Mouse (Mus musculus) MEL (cell line): ENCODE data around the gene Yap1. TPM values are rescaled to one million over a fixed set of nuclear protein-coding genes. Genes with fewer than 3 reads are reported as not detected.
"Not testable (repeated sequence)": the region's sequence is repeated elsewhere in the genome, so short reads cannot be mapped to it uniquely, and the experiment has no call there.

ENCODE experiments used
- DNase-seq: peaks from one replicate; pipeline ENCODE4 v3.0.0; 2011; ENCODE audit warnings: low read depth, low spot score
- H3K27ac ChIP-seq: 2 replicates; pipeline ENCODE4 v1.5.1; 2012; ENCODE audit warnings: low read depth, mild to moderate bottlenecking, control low read depth, low read length, moderate library complexity; ENCODE audit not compliant: control insufficient read depth
- H3K27me3 ChIP-seq, 2 experiments: fragments of 150-350 bp in 1 of 2; sonication (generic) in 1 of 2; 2 replicates each; pipeline ENCODE4 v1.6.1; 2012; ENCODE audit warnings: low read length in 2 of 2, mild to moderate bottlenecking in 2 of 2, improper control_type of control experiment in 1 of 2, moderate library complexity in 1 of 2; ENCODE audit not compliant: insufficient read depth in 2 of 2, control insufficient read depth in 1 of 2
- H3K36me3 ChIP-seq, 2 experiments: 2 replicates each; pipeline ENCODE4 v1.6.1; 2012 to 2014; ENCODE audit warnings: low read length in 2 of 2, improper control_type of control experiment in 1 of 2, inconsistent platforms in 1 of 2, mild to moderate bottlenecking in 1 of 2; ENCODE audit not compliant: insufficient read depth in 2 of 2, control insufficient read depth in 1 of 2
- H3K4me1 ChIP-seq, 2 experiments: fragments of 150-350 bp in 1 of 2; sonication (generic) in 1 of 2; 2 replicates each; pipeline ENCODE4 v1.6.1; 2012; ENCODE audit warnings: low read length in 2 of 2, improper control_type of control experiment in 1 of 2, mild to moderate bottlenecking in 1 of 2; ENCODE audit not compliant: insufficient read depth in 2 of 2, control insufficient read depth in 1 of 2
- H3K4me3 ChIP-seq, 2 experiments: fragments of 150-350 bp in 1 of 2; sonication (generic) in 1 of 2; 2 replicates each; pipeline ENCODE4 v1.5.1; 2012; ENCODE audit warnings: low read depth in 2 of 2, low read length in 2 of 2, mild to moderate bottlenecking in 2 of 2, moderate library complexity in 2 of 2, control low read depth in 1 of 2, improper control_type of control experiment in 1 of 2; ENCODE audit not compliant: control insufficient read depth in 1 of 2, insufficient read depth in 1 of 2
- H3K79me2 ChIP-seq: 2 replicates; pipeline ENCODE4 v1.6.1; 2012; ENCODE audit warnings: mild to moderate bottlenecking, low read length, moderate library complexity; ENCODE audit not compliant: control insufficient read depth, poor library complexity, insufficient read depth
- H3K9ac ChIP-seq: 2 replicates; pipeline ENCODE4 v1.6.1; 2012; ENCODE audit warnings: low read depth, mild to moderate bottlenecking, control low read depth, low read length, moderate library complexity; ENCODE audit not compliant: control insufficient read depth, poor library complexity, severe bottlenecking
- H3K9me3 ChIP-seq: fragments of 150-350 bp; sonication (generic); replicated peaks from 2 replicates; pipeline ENCODE4 v1.6.1; 2012; ENCODE audit warnings: mild to moderate bottlenecking, low read length, improper control_type of control experiment, moderate library complexity; ENCODE audit not compliant: insufficient read depth
- BHLHE40 ChIP-seq: IDR thresholded peaks from 2 replicates; pipeline ENCODE4 v1.6.1; 2012; ENCODE audit warnings: low read depth, mild to moderate bottlenecking, inconsistent platforms, low read length, improper control_type of control experiment, borderline replicate concordance
- CHD1 ChIP-seq: IDR thresholded peaks from 2 replicates; pipeline ENCODE4 v1.6.1; 2012; ENCODE audit warnings: low read depth, mild to moderate bottlenecking, inconsistent platforms, low read length, improper control_type of control experiment
- CHD2 ChIP-seq: IDR thresholded peaks from 2 replicates; pipeline ENCODE4 v1.6.1; 2011; ENCODE audit warnings: low read length, improper control_type of control experiment
- CTCF ChIP-seq, 3 experiments: IDR thresholded peaks in 2 of 3; conservative IDR thresholded peaks in 1 of 3; 2 replicates each; pipeline ENCODE4 v1.5.1; 2011 to 2012; ENCODE audit warnings: low read length in 3 of 3, low read depth in 2 of 3, mild to moderate bottlenecking in 2 of 3, improper control_type of control experiment in 1 of 3, inconsistent platforms in 1 of 3, mixed read lengths in 1 of 3, moderate library complexity in 1 of 3; ENCODE audit not compliant: control insufficient read depth in 1 of 3, insufficient read depth in 1 of 3, poor library complexity in 1 of 3, severe bottlenecking in 1 of 3
- ETS1 ChIP-seq: IDR thresholded peaks from 2 replicates; pipeline ENCODE4 v1.6.1; 2012; ENCODE audit warnings: low read depth, mild to moderate bottlenecking, inconsistent platforms, low read length, improper control_type of control experiment, moderate library complexity
- HCFC1 ChIP-seq: IDR thresholded peaks from 2 replicates; pipeline ENCODE4 v1.6.1; 2012; ENCODE audit warnings: low read depth, mild to moderate bottlenecking, inconsistent platforms, low read length, improper control_type of control experiment, moderate library complexity
- MEF2A ChIP-seq: IDR thresholded peaks from 2 replicates; pipeline ENCODE4 v1.6.1; 2014; ENCODE audit warnings: low read depth, mild to moderate bottlenecking, inconsistent platforms, low read length, improper control_type of control experiment; ENCODE audit not compliant: poor library complexity, insufficient replicate concordance, severe bottlenecking; ENCODE audit errors: extremely low read depth
- NELFE ChIP-seq: IDR thresholded peaks from 2 replicates; pipeline ENCODE4 v1.6.1; 2011; ENCODE audit warnings: low read depth, low read length, improper control_type of control experiment
- NRF1 ChIP-seq: IDR thresholded peaks from 2 replicates; pipeline ENCODE4 v1.6.1; 2014; ENCODE audit warnings: low read depth, mild to moderate bottlenecking, inconsistent platforms, low read length, improper control_type of control experiment, moderate library complexity; ENCODE audit not compliant: poor library complexity, insufficient read depth, severe bottlenecking
- POLR2A ChIP-seq, 2 experiments: IDR thresholded peaks; 2 replicates each; pipeline ENCODE4 v1.6.1; 2011 to 2012; ENCODE audit warnings: low read length in 2 of 2, mild to moderate bottlenecking in 2 of 2, control low read depth in 1 of 2, improper control_type of control experiment in 1 of 2, low read depth in 1 of 2, moderate library complexity in 1 of 2; ENCODE audit not compliant: control insufficient read depth in 1 of 2, insufficient read depth in 1 of 2, poor library complexity in 1 of 2
- RCOR1 ChIP-seq: IDR thresholded peaks from 2 replicates; pipeline ENCODE4 v1.6.1; 2012; ENCODE audit warnings: low read depth, mild to moderate bottlenecking, inconsistent platforms, low read length, improper control_type of control experiment
- SMC3 ChIP-seq: IDR thresholded peaks from 2 replicates; pipeline ENCODE4 v1.6.1; 2011; ENCODE audit warnings: low read depth, low read length, improper control_type of control experiment
- TBP ChIP-seq: IDR thresholded peaks from 2 replicates; pipeline ENCODE4 v1.8.0; 2011; ENCODE audit warnings: low read depth, low read length, improper control_type of control experiment
- UBTF ChIP-seq: IDR thresholded peaks from 2 replicates; pipeline ENCODE4 v1.6.1; 2012; ENCODE audit warnings: low read depth, mild to moderate bottlenecking, inconsistent platforms, low read length, improper control_type of control experiment, moderate library complexity, borderline replicate concordance; ENCODE audit not compliant: insufficient read depth
- ZC3H11A ChIP-seq: IDR thresholded peaks from 2 replicates; pipeline ENCODE4 v1.6.1; 2012; ENCODE audit warnings: low read depth, mild to moderate bottlenecking, inconsistent platforms, low read length, improper control_type of control experiment
- polyA plus RNA-seq, 2 experiments: library from polyadenylated mRNA; stranded (reverse) in 1 of 2; unstranded in 1 of 2; fragments of >175 nt in 1 of 2; fragments of >200 nt in 1 of 2; gene quantifications; 2 replicates each; pipeline versions ENCODE4 v1.2.1 to v1.2.4; 2012; ENCODE audit warnings: low replicate concordance in 2 of 2, low read depth in 1 of 2; ENCODE audit not compliant: insufficient read length in 2 of 2, insufficient read depth in 1 of 2, missing spikeins in 1 of 2
- total RNA-seq: library from RNA; depleted of rRNA; stranded (reverse); fragments of 300-350 nt; gene quantifications from 2 replicates; pipeline ENCODE4 v1.2.3, GENCODE M21; 2012

Gene Yap1
- total and polyA plus RNA-seq, 3 experiments, result not detected

DNA sequence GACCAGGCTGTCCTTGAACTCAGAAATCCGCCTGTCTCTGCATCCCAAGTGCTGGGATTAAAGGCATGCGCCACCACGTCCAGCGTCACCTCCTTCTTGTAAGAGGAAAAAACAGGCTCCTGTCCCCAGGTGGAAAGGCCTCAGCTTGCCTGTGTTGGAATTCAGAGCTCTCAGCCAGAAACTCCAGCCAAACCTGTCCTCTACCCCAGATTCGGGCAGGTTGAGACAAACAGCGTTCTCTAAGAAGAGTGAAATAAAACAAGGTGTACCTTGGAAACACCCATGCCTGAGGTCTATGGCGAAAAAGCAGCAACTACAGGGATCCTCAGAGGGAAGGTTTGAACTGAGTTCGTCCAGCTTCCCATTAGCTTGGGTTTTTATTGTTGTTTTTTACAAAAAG, 103.4 kb downstream of the Yap1 start:
- Histone ChIP-seq H3K79me2 (no peaks in the 10 kb centered on the region), H3K9me3 (no peaks in the 10 kb centered on the region), H3K4me1 (no peaks in the 10 kb centered on the region), H3K4me3 (no peak overlapping the region), H3K9ac (no peak overlapping the region), H3K27me3 (peaks cover 2 to 4% of the 10 kb centered on the region in 2 experiments; a peak in 3 of 4 replicates)
- no peak for DNase-seq
- TF ChIP-seq ETS1 (no peak), NRF1 (no peak), HCFC1 (no peak), BHLHE40 (no peak), UBTF (no peak), CHD1 (no peak), NELFE (no peak), TBP (no peak), CHD2 (no peak), MEF2A (no peak)
- TF ChIP-seq, all 39 proteins: peak for 0
- no peaks in the 10 kb centered on the region for H3K36me3 ChIP-seq
- no peak overlapping the region for H3K27ac ChIP-seq

GRCm38 (mm10) chr9:7897502-7897901, 106.9 kb downstream of the Yap1 start:
- Histone ChIP-seq H3K4me1 (no peaks in the 10 kb centered on the region), H3K27ac (no peak overlapping the region), H3K36me3 (no peaks in the 10 kb centered on the region), H3K9me3 (no peaks in the 10 kb centered on the region), H3K27me3 (peaks cover 2 to 4% of the 10 kb centered on the region in 2 experiments), H3K79me2 (no peaks in the 10 kb centered on the region), H3K4me3 (no peak overlapping the region), H3K9ac (no peak overlapping the region)
- DNase-seq, result peak; percentile 84
- TF ChIP-seq CTCF (IDR thresholded peaks at IDR 0.05 in 2 of 3, conservative IDR thresholded peaks at IDR 0.05 in 1 of 3; ENCODE audit: control insufficient read depth in 1 of 3, insufficient read depth in 1 of 3, low read depth in 2 of 3, low read length in 3 of 3, poor library complexity in 1 of 3, severe bottlenecking in 1 of 3), result peak in 2 of 3 experiments; percentile 97 to 99
- 0 out of 2 replicates have a peak, but pooled peaks have one; percentile 17 for TF ChIP-seq RCOR1
- TF ChIP-seq POLR2A (IDR thresholded peaks at IDR 0.05; ENCODE audit: control insufficient read depth in 1 of 2, insufficient read depth in 1 of 2, low read depth in 1 of 2, low read length in 2 of 2, poor library complexity in 1 of 2), result no peak
- TF ChIP-seq ETS1, result no peak
- TF ChIP-seq SMC3, result peak; percentile 100
- TF ChIP-seq ZC3H11A, result peak; percentile 99

DNA sequence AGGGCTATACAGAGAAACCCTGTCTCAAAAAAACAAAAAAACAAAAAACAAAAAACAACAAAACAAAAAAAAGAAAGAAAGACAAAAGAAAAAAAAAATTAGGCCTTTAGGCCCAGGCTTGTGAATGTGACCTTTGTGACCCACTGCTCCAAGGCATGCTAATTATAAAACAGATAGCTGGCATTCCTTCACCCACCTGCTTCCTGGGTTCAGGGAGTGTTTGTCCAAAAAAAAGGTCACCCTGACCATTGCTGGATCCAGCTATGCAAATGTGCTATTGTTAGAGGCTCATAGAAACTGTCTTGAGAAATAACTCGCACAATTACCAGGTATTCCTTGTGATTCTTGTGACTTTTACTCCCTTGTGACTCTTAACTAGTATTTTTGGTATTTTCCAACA, 112.6 kb downstream of the Yap1 start:
- H3K36me3 ChIP-seq, H3K4me1 ChIP-seq, H3K27ac ChIP-seq, H3K79me2 ChIP-seq, H3K4me3 ChIP-seq, H3K27me3 ChIP-seq, DNase-seq, H3K9me3 ChIP-seq, H3K9ac ChIP-seq: not testable (repeated sequence)
